Mouse (Mus musculus) heart, postnatal 0 days (tissue): Measurements from ENCODE around the gene Smco1. TPM values are rescaled to one million over a fixed set of nuclear protein-coding genes. Genes with fewer than 3 reads are reported as not detected.
"Not testable (repeated sequence)": the region's sequence is repeated elsewhere in the genome, so short reads cannot be mapped to it uniquely, and the experiment has no call there.

Experiments
- ATAC-seq: fragments of 200-750 bp; cut with Nextera tagmentation; 2 replicates; pipeline ENCODE4 v1.8.0; 2017; ENCODE audit warnings: low read depth, moderate number of reproducible peaks, moderate library complexity; ENCODE audit not compliant: insufficient read depth
- DNase-seq: peaks from one replicate; pipeline ENCODE4 v3.0.0-alpha.2; 2016; ENCODE audit warnings: low spot score
- H3K27ac ChIP-seq: fragments of 300-500 bp; sonication (generic); 2 replicates; pipeline ENCODE4 v1.5.1; 2014; ENCODE audit warnings: low read depth, mild to moderate bottlenecking
- H3K27me3 ChIP-seq: fragments of 300-500 bp; sonication (generic); 2 replicates; pipeline ENCODE4 v1.6.1; 2014; ENCODE audit warnings: low read length, mixed read lengths; ENCODE audit not compliant: control insufficient read depth, insufficient read depth
- H3K36me3 ChIP-seq: fragments of 300-500 bp; sonication (generic); replicated peaks from 2 replicates; pipeline ENCODE4 v1.6.1; 2014; ENCODE audit warnings: low read length, mixed read lengths; ENCODE audit not compliant: control insufficient read depth, insufficient read depth
- H3K4me1 ChIP-seq: fragments of 300-500 bp; sonication (generic); 2 replicates; pipeline ENCODE4 v1.6.1; 2014; ENCODE audit warnings: antibody characterized with exemption; ENCODE audit not compliant: control insufficient read depth, insufficient read depth
- H3K4me2 ChIP-seq: fragments of 300-500 bp; sonication (generic); 2 replicates; pipeline ENCODE4 v1.6.1; 2014; ENCODE audit warnings: low read depth, mild to moderate bottlenecking, low read length, moderate library complexity
- H3K4me3 ChIP-seq: fragments of 300-500 bp; sonication (generic); 2 replicates; pipeline ENCODE4 v1.5.1; 2014; ENCODE audit warnings: low read depth, low read length
- H3K9ac ChIP-seq: fragments of 300-500 bp; sonication (generic); replicated peaks from 2 replicates; pipeline ENCODE4 v1.6.1; 2014; ENCODE audit warnings: low read depth, low read length, mixed read lengths
- H3K9me3 ChIP-seq: fragments of 300-500 bp; sonication (generic); replicated peaks from 2 replicates; pipeline ENCODE4 v1.6.1; 2016; ENCODE audit warnings: low read length; ENCODE audit not compliant: control insufficient read depth
- CTCF ChIP-seq: IDR thresholded peaks from 2 replicates; pipeline ENCODE4 v1.5.1; 2016; ENCODE audit warnings: antibody characterized with exemption, control low read depth, low read depth
- EP300 ChIP-seq: IDR thresholded peaks from 2 replicates; pipeline ENCODE4 v1.6.1; 2016; ENCODE audit warnings: antibody characterized with exemption, low read depth
- WGBS: fragments of 180-500 bp; shearing (Covaris S2); extraction: QIAGEN DNeasy Blood & Tissue Kit; methylation state at CpG from one replicate; pipeline ENCODE4 v1.1.7; 2014; 5-methylcytosine and 5-hydroxymethylcytosine counted together
- polyA plus RNA-seq: library from polyadenylated mRNA; unstranded; fragments of >200 nt; fragmentation: Nextera tagmentation; extraction: Ambion mirVana; gene quantifications from 2 replicates; pipeline ENCODE4 v1.2.1, GENCODE M21; 2015
- total RNA-seq: library from RNA; depleted of rRNA; stranded (reverse); fragments of >200 nt; gene quantifications from 2 replicates; pipeline ENCODE4 v1.2.3, GENCODE M21; 2014; ENCODE audit warnings: low replicate concordance

Smco1 gene
- total and polyA plus RNA-seq, 2 experiments from 2014 or later = 0.31 to 2.8 TPM

GRCm38 (mm10) chr16:32280211-32280610 is 8.9 kb downstream of the Smco1 start:
- H3K4me1 ChIP-seq = peaks cover 15% of the 10 kb centered on the region; the same call in 1 of the 2 replicates
- no peak overlapping the region for H3K9ac ChIP-seq
- 0 out of 2 replicates have a peak, but pooled peaks cover 3% of the 10 kb centered on the region for H3K9me3 ChIP-seq
- no peak overlapping the region for H3K4me2 ChIP-seq
- ATAC-seq (no peak), DNase-seq (no peak)
- TF ChIP-seq EP300 (no peak), CTCF (no peak)
- no peak overlapping the region for H3K4me3 ChIP-seq
- 98% methylated on average over 8 of the region's 8 CpGs for WGBS
- no peak overlapping the region for H3K27ac ChIP-seq
- H3K27me3 ChIP-seq = no peaks in the 10 kb centered on the region
- peaks cover 36% of the 10 kb centered on the region for H3K36me3 ChIP-seq

- no peak for DNase-seq
- ATAC-seq = no peak
- H3K4me1 ChIP-seq = peaks cover 11% of the 10 kb centered on the region; the same call in 1 of the 2 replicates
- no peak for TF ChIP-seq EP300
- TF ChIP-seq CTCF = no peak
- H3K4me3 ChIP-seq = no peak overlapping the region
- no peak overlapping the region for H3K9ac ChIP-seq
- peaks cover 53% of the 10 kb centered on the region for H3K36me3 ChIP-seq
- H3K4me2 ChIP-seq = no peak overlapping the region
- H3K27me3 ChIP-seq = no peaks in the 10 kb centered on the region
- no peak overlapping the region for H3K27ac ChIP-seq
- H3K9me3 ChIP-seq = 0 out of 2 replicates have a peak, but pooled peaks cover 3% of the 10 kb centered on the region
Observed at GRCm38 (mm10) chr16:32282608-32283007, 11.3 kb downstream of the Smco1 start.

GRCm38 (mm10) chr16:32291821-32292220 is 20.6 kb downstream of the Smco1 start:
- Histone ChIP-seq H3K4me1 (no peaks in the 10 kb centered on the region), H3K36me3 (peaks cover 47% of the 10 kb centered on the region), H3K27me3 (no peaks in the 10 kb centered on the region), H3K9me3 (no peaks in the 10 kb centered on the region), H3K4me3 (no peak overlapping the region), H3K9ac (no peak overlapping the region), H3K4me2 (no peak overlapping the region), H3K27ac (no peak overlapping the region)
- TF ChIP-seq EP300 = no peak
- TF ChIP-seq CTCF = no peak
- DNase-seq (no peak), ATAC-seq (no peak)
- whole genome bisulfite sequencing = 97% methylated on average over 4 of the region's 4 CpGs

DNA sequence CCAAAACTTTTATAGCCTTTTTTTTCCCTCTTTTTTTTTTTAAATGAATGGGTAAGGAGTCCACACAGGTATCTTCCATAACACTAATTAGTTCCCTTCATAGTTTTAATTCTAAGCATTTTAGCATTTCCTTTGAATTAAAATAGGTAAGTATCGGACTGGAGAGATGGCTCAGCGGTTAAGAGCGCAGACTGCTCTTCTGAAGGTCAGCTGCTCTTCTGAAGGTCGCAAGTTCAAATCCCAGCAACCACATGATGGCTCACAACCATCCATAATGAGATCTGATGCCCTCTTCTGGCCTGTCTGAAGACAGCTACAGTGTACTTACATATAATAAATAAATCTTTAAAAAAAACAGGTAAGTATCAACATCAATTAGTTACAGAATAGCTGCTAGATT is 28.3 kb downstream of the Smco1 start:
- H3K4me1 ChIP-seq, H3K27me3 ChIP-seq, ATAC-seq, H3K27ac ChIP-seq, DNase-seq, H3K9me3 ChIP-seq, H3K4me3 ChIP-seq, H3K4me2 ChIP-seq, H3K9ac ChIP-seq: not testable (repeated sequence)
- H3K36me3 ChIP-seq = peaks cover 52% of the 10 kb centered on the region
- 94% methylated on average over 4 of the region's 4 CpGs for WGBS

DNA sequence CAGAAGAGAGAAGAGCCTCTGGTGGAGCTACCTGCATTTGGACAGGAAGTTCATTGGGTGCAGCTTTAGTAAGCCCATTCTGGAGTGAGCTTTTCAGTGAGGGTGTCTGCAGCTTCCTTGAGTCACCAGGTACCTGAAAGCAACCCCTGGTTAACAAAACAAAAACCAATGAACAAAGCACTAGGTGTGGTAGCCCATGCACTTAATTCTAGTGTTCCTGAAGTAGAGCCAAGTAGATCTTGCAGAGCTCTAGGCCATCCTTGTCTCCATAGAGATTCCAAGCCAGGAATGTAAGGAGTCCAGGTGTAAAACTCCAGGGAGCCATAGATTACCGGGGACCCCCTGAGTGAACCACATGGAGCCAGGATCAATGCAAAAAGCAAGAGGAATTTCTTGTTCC is 31.8 kb downstream of the Smco1 start:
- ATAC-seq (no peak), DNase-seq (no peak)
- Histone ChIP-seq H3K4me1 (no peaks in the 10 kb centered on the region), H3K36me3 (peaks cover 27% of the 10 kb centered on the region), H3K4me2 (no peak overlapping the region), H3K4me3 (no peak overlapping the region), H3K27me3 (no peaks in the 10 kb centered on the region), H3K9me3 (no peaks in the 10 kb centered on the region), H3K9ac (no peak overlapping the region), H3K27ac (no peak overlapping the region)
- TF ChIP-seq CTCF = no peak
- TF ChIP-seq EP300 = no peak
- WGBS = 56% methylated on average over 1 of the region's 1 CpGs

DNA sequence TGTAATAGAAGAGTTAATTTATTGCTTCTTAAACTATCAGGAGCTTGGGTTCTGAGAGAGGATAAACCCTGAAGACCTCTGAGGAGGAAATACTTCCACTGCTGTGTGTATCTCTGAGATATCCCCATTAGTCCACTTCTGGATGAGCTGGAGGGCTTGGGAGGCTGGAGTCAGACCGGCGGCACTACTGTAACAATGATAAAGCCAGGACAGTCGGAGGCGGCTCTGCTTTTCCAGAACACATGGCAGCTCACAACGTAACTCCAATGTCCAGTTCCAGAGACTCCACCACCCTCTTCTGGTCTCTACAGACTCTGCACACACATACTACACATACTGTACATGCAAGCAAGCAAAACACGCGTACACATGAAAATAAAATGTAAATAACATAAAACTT is 32.6 kb downstream of the Smco1 start:
- no peaks in the 10 kb centered on the region for H3K27me3 ChIP-seq
- H3K4me2 ChIP-seq = no peak overlapping the region
- no peak for TF ChIP-seq EP300
- no peak for TF ChIP-seq CTCF
- no peak overlapping the region for H3K27ac ChIP-seq
- no peak overlapping the region for H3K4me3 ChIP-seq
- ATAC-seq (no peak), DNase-seq (no peak)
- H3K9me3 ChIP-seq = no peaks in the 10 kb centered on the region
- 81% methylated on average over 7 of the region's 7 CpGs for WGBS
- no peaks in the 10 kb centered on the region for H3K4me1 ChIP-seq
- peaks cover 20% of the 10 kb centered on the region for H3K36me3 ChIP-seq
- H3K9ac ChIP-seq = no peak overlapping the region
